In genomic region chr11:76314741-76315140, GRCm38 (mm10) we compare ENCODE assay signal across 13 mouse cellular contexts.
DNase-seq lines count a peak whose midpoint lies in the region; ATAC-seq and TF ChIP-seq lines count a peak whose summit lies in the region.
"Had no signal": no experiment of that assay in that cellular context is flagged by ENCODE, and none has a peak within 500 bp of the region (broad histone marks: within the 10 kb centered on the region; RNA-seq: fewer than 3 reads in every experiment).

No protein-coding gene starts in this region.

- H3K4me3 ChIP-seq in heart, postnatal 0 days (ENCODE audit: low read depth, low read length) = no peak overlapping the region
- H3K4me3 ChIP-seq in heart, embryonic 10.5 days = no peak overlapping the region
- no peak overlapping the region for H3K4me3 ChIP-seq in lung, embryonic 14.5 days (ENCODE audit: low read depth, low read length)
- no peak overlapping the region for H3K4me3 ChIP-seq in small intestine, adult 2 months (ENCODE audit: low read depth, low read length)
- H3K4me3 ChIP-seq: erythroblast, embryonic 14.5 days; liver, embryonic 13.5 days had no signal

- H3K27me3 ChIP-seq in heart, postnatal 0 days (ENCODE audit: control insufficient read depth, insufficient read depth, low read length) = no peaks in the 10 kb centered on the region
- no peaks in the 10 kb centered on the region for H3K27me3 ChIP-seq in heart, embryonic 10.5 days (ENCODE audit: insufficient read depth, poor library complexity, severe bottlenecking)
- H3K27me3 ChIP-seq in lung, embryonic 14.5 days (ENCODE audit: insufficient read depth, low read length) = no peaks in the 10 kb centered on the region
- H3K27me3 ChIP-seq in small intestine, adult 2 months (ENCODE audit: control insufficient read depth, insufficient read depth, low read length) = no peaks in the 10 kb centered on the region
- H3K27me3 ChIP-seq: liver, embryonic 13.5 days had no signal

- no peak overlapping the region for H3K4me2 ChIP-seq in heart, postnatal 0 days (ENCODE audit: low read depth, low read length)
- H3K4me2 ChIP-seq in lung, embryonic 14.5 days = no peak overlapping the region
- H3K4me2 ChIP-seq: liver, embryonic 13.5 days had no signal

- no peak overlapping the region for H3K27ac ChIP-seq in heart, postnatal 0 days (ENCODE audit: low read depth)
- no peak overlapping the region for H3K27ac ChIP-seq in heart, embryonic 10.5 days
- H3K27ac ChIP-seq in lung, embryonic 14.5 days (ENCODE audit: low read depth) = no peak overlapping the region
- no peak overlapping the region for H3K27ac ChIP-seq in small intestine, adult 2 months (ENCODE audit: insufficient read depth, low read depth, low read length)
- H3K27ac ChIP-seq: liver, embryonic 13.5 days had no signal

- no peak for DNase-seq in heart, postnatal 0 days (ENCODE audit: low spot score)
- DNase-seq in heart, embryonic 10.5 days (ENCODE audit: low spot score) = no peak
- no peak for DNase-seq in lung, embryonic 14.5 days
- no peak for DNase-seq in lung, postnatal 10 days
- DNase-seq in ovary, postnatal 36 days (ENCODE audit: low spot score) = no peak
- no peak for DNase-seq in right cerebral cortex, adult 18-20 months
- DNase-seq: adrenal gland, adult 8-10 months; cerebellum, adult 8-10 months; gastrocnemius, postnatal 36 days; liver, embryonic 13.5 days had no signal

- H3K9ac ChIP-seq in heart, postnatal 0 days (replicated peaks; ENCODE audit: low read depth, low read length) = no peak overlapping the region
- no peak overlapping the region for H3K9ac ChIP-seq in lung, embryonic 14.5 days
- H3K9ac ChIP-seq: liver, embryonic 13.5 days had no signal

- no peak for ATAC-seq in heart, postnatal 0 days (ENCODE audit: insufficient read depth, low read depth)
- no peak for ATAC-seq in lung, embryonic 14.5 days (ENCODE audit: insufficient read depth)
- peak; percentile 47; the same call in 1 of the 2 replicates for ATAC-seq in common myeloid progenitor, adult 5-6 weeks (replicated peaks; ENCODE audit: low read depth, poor library complexity, severe bottlenecking)

- TF ChIP-seq POLR2A in small intestine, adult 2 months (IDR thresholded peaks at IDR 0.05; ENCODE audit: low read depth, low read length) = no peak

- no peaks in the 10 kb centered on the region for H3K9me3 ChIP-seq in heart, postnatal 0 days (replicated peaks; ENCODE audit: control insufficient read depth, low read length)
- H3K9me3 ChIP-seq in heart, embryonic 10.5 days = no peaks in the 10 kb centered on the region
- no peaks in the 10 kb centered on the region for H3K9me3 ChIP-seq in lung, embryonic 14.5 days (ENCODE audit: low read depth, low read length)
- H3K9me3 ChIP-seq: liver, embryonic 13.5 days had no signal

- WGBS in heart, postnatal 0 days = 53% methylated on average over 4 of the region's 4 CpGs
- WGBS in heart, embryonic 10.5 days = 74% methylated on average over 4 of the region's 4 CpGs
- 71% methylated on average over 4 of the region's 4 CpGs for WGBS in lung, embryonic 14.5 days
- 52% methylated on average over 4 of the region's 4 CpGs for WGBS in small intestine, adult 2 months

- TF ChIP-seq EP300 in heart, postnatal 0 days (IDR thresholded peaks at IDR 0.05; ENCODE audit: low read depth) = no peak

- peak; percentile 53 for TF ChIP-seq CTCF in heart, postnatal 0 days (IDR thresholded peaks at IDR 0.05; ENCODE audit: low read depth)
- TF ChIP-seq CTCF in lung, embryonic 14.5 days (IDR thresholded peaks at IDR 0.05; ENCODE audit: low read depth) = peak; percentile 51
- peak; percentile 31; the same call in 1 of the 2 replicates for TF ChIP-seq CTCF in small intestine, adult 2 months (IDR thresholded peaks at IDR 0.05; ENCODE audit: extremely low read depth, insufficient read length, insufficient replicate concordance, low read depth, low read length)

- no peaks in the 10 kb centered on the region for H3K36me3 ChIP-seq in heart, postnatal 0 days (replicated peaks; ENCODE audit: control insufficient read depth, insufficient read depth, low read length)
- no peaks in the 10 kb centered on the region for H3K36me3 ChIP-seq in heart, embryonic 10.5 days
- H3K36me3 ChIP-seq in lung, embryonic 14.5 days (ENCODE audit: insufficient read depth) = no peaks in the 10 kb centered on the region
- no peaks in the 10 kb centered on the region for H3K36me3 ChIP-seq in small intestine, adult 2 months (ENCODE audit: control insufficient read depth, insufficient read depth, low read length)
- H3K36me3 ChIP-seq: liver, embryonic 13.5 days had no signal

- H3K4me1 ChIP-seq in heart, postnatal 0 days (ENCODE audit: control insufficient read depth, insufficient read depth) = peaks cover 9% of the 10 kb centered on the region
- H3K4me1 ChIP-seq in heart, embryonic 10.5 days = peaks cover 55% of the 10 kb centered on the region
- H3K4me1 ChIP-seq in lung, embryonic 14.5 days (ENCODE audit: insufficient read depth) = peaks cover 17% of the 10 kb centered on the region
- peaks cover 4% of the 10 kb centered on the region; the same call in 1 of the 2 replicates for H3K4me1 ChIP-seq in small intestine, adult 2 months (ENCODE audit: control insufficient read depth, insufficient read depth, insufficient read length, low read length)
- H3K4me1 ChIP-seq: liver, embryonic 13.5 days had no signal
